Mouse (Mus musculus): ENCODE measurements around the gene Morc1.

Morc1 gene

GRCm38 (mm10) chr16:48474896-48475802 is 44.1 kb downstream of the Morc1 start:
- DNase-seq (ENCODE audit: low spot score) = no peak

- no peak for DNase-seq (ENCODE audit: low spot score)
Observed at GRCm38 (mm10) chr16:48479266-48479848, 48.3 kb downstream of the Morc1 start.

GRCm38 (mm10) chr16:48516776-48517499 is 85.9 kb downstream of the Morc1 start:
- DNase-seq (ENCODE audit: low spot score) = no peak

DNA sequence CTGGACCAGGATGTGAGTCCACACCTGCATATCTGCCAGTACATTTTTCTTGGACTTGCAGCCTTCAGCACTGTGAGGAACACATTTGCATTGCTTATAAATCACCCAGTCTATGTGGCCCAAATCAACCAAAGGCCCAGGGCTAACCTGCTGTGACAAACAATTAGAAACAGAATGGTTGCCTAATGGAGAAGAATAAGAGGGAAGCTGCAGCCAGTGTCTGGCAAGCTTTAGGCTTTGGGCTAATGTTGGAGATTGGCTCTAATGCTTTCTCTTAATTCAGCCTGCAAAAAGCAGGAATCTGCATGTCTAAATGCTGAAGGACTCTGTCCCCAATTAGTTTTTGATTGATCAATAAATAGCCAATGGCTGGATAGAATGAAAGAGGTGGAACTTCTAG is 88.5 kb downstream of the Morc1 start:
- no peak for DNase-seq (ENCODE audit: low spot score)

DNA sequence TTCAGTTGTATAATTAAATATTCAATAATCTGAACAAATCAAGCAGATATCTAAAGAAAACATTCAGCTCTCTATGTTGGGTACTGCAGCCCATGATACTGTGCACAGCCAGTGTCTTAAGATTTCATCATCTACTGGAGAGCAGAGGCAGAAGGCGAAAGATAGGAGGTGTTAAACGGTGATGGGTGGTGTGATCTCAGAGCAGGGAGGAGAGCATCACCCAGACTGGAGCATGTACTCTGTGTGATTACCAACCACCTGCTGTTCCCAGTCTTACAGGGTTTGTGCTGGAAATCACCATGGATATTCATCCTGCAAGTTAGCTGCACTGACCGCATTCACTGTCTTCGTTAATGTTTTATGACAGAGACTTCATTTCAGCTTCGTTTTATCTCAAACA is 106.1 kb downstream of the Morc1 start:
- no peak for DNase-seq (ENCODE audit: low spot score)

- DNase-seq (ENCODE audit: low spot score) = peak; percentile 55
Observed at GRCm38 (mm10) chr16:48562290-48563080, 131.4 kb downstream of the Morc1 start.

DNA sequence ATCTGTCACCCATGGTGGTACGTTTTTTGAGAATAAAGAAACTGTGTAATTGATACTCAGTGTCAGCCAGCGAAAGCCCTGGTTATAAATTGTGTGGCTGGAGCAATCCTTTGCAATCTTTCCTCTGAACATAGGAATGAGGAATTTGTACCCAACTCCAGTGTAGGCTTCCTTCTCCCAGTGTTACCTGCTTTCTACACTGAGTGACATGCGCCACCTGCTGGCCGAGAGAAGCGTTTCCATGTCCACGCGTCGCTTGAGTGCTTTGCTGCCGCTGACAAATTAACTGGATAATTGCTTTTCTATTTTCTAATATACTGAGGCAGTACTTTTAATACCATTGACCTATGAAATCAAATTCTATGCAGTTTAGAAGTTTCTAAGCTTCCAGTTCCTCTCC is 139.3 kb downstream of the Morc1 start:
- peak; percentile 77 for DNase-seq (ENCODE audit: low spot score)

GRCm38 (mm10) chr16:48574072-48574471 is 143.0 kb downstream of the Morc1 start:
- DNase-seq (ENCODE audit: low spot score) = no peak

GRCm38 (mm10) chr16:48574499-48574898 is 143.5 kb downstream of the Morc1 start:
- DNase-seq (ENCODE audit: low spot score) = no peak

DNA sequence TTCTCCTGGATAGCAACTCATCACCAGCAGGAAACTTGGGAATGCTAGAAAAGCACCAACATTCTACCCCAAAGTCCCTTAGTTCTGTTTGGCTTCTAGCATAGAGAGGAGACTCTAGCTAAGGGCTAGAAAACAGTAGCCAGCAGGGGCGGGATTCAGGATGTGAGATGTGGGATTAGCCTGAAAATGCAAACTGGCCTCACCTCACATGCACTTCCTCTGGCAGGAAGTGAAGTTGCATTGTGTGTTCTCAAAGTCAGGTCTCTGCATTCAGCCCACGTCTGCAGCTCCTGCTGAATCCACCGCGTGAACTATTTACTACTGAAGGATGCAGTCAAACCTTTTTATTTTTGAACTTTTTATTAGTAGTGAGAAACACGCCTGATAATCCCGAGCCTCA is 154.3 kb downstream of the Morc1 start:
- DNase-seq (ENCODE audit: low spot score) = no peak

GRCm38 (mm10) chr16:48594457-48594856 is 163.4 kb downstream of the Morc1 start:
- DNase-seq (ENCODE audit: low spot score) = no peak

GRCm38 (mm10) chr16:48595216-48595615 is 164.2 kb downstream of the Morc1 start:
- no peak for DNase-seq (ENCODE audit: low spot score)

- DNase-seq (ENCODE audit: low spot score) = no peak
Observed at GRCm38 (mm10) chr16:48603735-48604211, 172.7 kb downstream of the Morc1 start.

- DNase-seq (ENCODE audit: low spot score) = no peak
Observed at GRCm38 (mm10) chr16:48606476-48607038, 175.5 kb downstream of the Morc1 start.

GRCm38 (mm10) chr16:48608224-48608623 is 177.2 kb downstream of the Morc1 start:
- DNase-seq (ENCODE audit: low spot score) = no peak

DNA sequence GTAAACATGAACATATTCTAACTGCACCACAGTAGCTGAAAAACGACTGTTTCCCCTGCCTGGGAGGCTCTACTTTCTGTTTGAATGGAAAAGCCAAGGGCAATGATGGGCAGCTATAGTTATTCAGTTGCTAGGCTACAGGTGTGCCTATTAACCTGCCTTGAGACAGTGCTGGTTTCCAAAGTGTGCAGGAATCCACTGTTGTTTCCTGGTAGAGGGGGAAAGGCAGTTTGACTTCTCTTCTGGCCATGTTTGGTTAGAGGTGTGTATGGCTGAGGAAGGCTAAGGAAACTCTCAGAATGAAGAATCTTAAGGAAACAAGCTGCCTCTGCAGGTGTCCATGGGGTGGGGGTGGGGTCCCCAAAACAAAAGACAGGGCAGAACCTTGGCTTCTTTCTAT is 179.8 kb downstream of the Morc1 start:
- DNase-seq (ENCODE audit: low spot score) = no peak

- DNase-seq (ENCODE audit: low spot score) = no peak
Observed at GRCm38 (mm10) chr16:48611436-48611835, 180.4 kb downstream of the Morc1 start.

DNA sequence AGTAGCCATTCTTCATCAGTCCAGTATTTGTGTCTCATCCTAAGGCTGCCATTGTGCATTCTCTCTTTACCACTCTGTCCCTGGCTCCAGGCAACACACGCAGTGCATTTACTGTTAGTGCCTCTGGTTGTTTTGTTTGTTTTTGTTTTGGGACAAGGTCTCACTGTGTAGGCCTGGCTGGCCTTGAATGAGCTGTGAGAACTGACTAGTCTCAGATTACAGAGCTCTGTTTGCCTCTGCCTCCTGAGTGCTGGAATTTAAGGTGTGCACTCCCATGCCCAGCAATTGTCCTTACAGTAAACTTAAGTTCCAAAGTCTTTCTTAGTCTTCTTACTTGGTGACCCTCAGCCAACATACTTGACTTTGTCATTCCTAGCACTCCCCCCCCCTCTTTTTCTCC is 182.7 kb downstream of the Morc1 start:
- DNase-seq (ENCODE audit: low spot score) = no peak

- DNase-seq (ENCODE audit: low spot score) = peak; percentile 12
Observed at GRCm38 (mm10) chr16:48620510-48620909, 189.5 kb downstream of the Morc1 start.

- peak; percentile 13 for DNase-seq (ENCODE audit: low spot score)
Observed at GRCm38 (mm10) chr16:48621019-48621418, 190.0 kb downstream of the Morc1 start.

- no peak for DNase-seq (ENCODE audit: low spot score)
Observed at GRCm38 (mm10) chr16:48623447-48623846, 192.4 kb downstream of the Morc1 start.

DNA sequence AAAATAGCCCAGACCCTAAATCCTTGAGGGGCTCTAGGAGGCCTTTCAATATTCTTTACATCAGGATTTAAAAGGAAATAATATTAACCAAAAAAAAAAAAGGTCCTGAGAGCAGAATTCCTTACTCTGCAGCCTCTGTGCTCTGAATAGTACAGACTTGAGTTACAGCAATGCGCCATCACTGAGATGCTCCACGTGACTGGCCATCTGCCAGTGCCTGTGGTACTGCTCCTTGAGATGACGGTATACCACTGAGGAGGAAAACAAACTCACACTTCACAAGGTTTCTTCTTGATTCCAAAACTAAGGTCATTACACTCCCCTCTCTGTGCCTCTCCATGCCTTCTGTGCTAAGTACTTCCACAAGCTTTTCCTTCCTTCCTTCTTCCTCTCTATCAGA is 195.1 kb downstream of the Morc1 start:
- DNase-seq (ENCODE audit: low spot score) = no peak
